Mouse (Mus musculus): ENCODE measurements around the gene Ndufs6. TPM values are rescaled to one million over a fixed set of nuclear protein-coding genes. Genes with fewer than 3 reads are reported as not detected.

Ndufs6 gene
- total RNA-seq, 2 experiments from 2014 or later, result 126 to 131 TPM

DNA sequence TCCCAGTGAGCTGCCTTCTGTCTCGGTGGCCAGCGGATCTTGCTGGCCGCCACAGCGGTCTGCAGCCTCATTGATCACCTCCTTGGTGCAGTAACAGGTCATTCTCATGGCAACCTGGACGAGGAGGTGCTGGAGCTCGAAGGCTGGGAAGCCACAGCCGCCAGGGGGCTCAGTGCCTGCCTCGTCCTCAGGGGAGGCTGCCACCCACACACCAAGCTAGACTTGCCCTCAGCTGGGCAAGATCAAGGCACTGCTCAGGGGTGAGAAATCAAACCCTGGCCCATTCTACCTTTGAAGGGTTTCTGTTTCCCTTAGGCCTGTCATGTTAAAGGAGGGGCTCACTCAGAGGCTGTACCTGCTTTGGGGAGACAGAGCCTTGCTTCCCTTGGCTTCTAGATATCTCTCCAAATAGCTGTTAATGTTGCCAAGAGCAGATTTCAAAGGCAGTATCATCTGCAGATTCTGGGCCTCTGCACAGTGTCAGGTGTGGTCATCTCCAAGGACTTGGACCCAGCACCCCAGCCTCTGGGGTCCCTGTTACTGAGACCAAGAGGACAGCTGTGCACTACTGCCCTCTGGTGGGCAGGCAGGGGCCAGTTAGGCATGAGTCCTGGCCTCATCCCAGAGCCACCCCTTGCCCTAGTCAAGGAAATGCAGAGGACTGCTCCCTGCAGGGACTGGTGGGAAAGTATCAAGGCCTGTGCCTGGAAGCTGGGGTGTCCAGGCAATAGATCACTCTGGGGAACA lies 18.0 kb downstream of the Ndufs6 start:
- peak; percentile 69 for DNase-seq
- intact Hi-C loops (cut with DNase I), result no loop called here

DNA sequence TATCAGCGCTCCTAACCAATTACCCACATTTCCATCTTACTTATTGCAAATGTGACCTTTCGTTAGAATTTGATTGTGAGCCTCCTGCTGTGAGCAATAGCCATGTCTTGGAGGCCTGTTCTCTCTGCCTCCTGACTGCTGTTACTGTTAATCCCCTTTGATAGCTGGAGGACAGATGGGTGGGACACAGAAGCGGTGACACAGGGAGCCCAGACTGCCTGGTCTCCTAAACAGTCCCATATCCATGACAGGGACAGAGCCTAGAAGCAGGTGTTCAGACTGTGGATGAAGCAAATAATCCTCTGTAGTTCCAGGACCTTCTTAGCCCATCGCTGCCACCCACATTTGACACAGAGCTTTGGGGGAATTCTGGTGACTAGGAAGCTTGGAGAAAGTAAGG lies 21.9 kb downstream of the Ndufs6 start:
- DNase-seq, result no peak
- intact Hi-C loops (cut with DNase I), result no loop called here

DNA sequence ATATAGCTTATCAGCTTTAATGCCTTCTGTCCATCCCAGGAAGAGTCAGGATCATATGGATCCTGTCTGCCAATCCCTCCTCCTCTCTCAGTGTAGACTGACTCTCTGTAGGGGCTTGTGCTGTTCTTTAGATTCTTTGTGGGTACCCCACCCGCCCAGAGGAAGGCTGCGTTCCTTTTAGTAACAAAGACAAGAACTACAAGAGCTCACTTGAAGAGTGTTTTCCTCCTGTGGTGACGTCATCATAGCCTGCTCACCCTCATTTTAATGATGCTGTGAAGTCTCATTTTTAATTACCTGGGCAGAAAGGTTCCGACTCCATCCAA lies 22.3 kb downstream of the Ndufs6 start:
- intact Hi-C loops (cut with DNase I), result no loop called here
- DNase-seq, result no peak

GRCm38 (mm10) chr13:73305398-73306084 lies 22.8 kb downstream of the Ndufs6 start:
- intact Hi-C loops (cut with DNase I), result no loop called here

GRCm38 (mm10) chr13:73304729-73305128 lies 23.6 kb downstream of the Ndufs6 start:
- intact Hi-C loops (cut with DNase I), result no loop called here
- no peak for DNase-seq

More at GRCm38 (mm10) chr13:73305398-73306084, 22.8 kb downstream of the Ndufs6 start:
- no peak for DNase-seq

- no peak for DNase-seq
- intact Hi-C loops (cut with DNase I), result no loop called here
Observed at GRCm38 (mm10) chr13:73299322-73299721, 29.0 kb downstream of the Ndufs6 start.

- intact Hi-C loops (cut with DNase I), result no loop called here
- DNase-seq, result no peak
Observed at GRCm38 (mm10) chr13:73298717-73299116, 29.6 kb downstream of the Ndufs6 start.

GRCm38 (mm10) chr13:73291102-73291501 lies 37.2 kb downstream of the Ndufs6 start:
- intact Hi-C loops (cut with DNase I), result no loop called here
- DNase-seq, result no peak

- intact Hi-C loops (cut with DNase I), result no loop called here
Observed at GRCm38 (mm10) chr13:73290206-73290605, 38.1 kb downstream of the Ndufs6 start.

GRCm38 (mm10) chr13:73283534-73283933 lies 44.8 kb downstream of the Ndufs6 start:
- DNase-seq, result no peak
- intact Hi-C loops (cut with DNase I), result no loop called here

More at GRCm38 (mm10) chr13:73290206-73290605, 38.1 kb downstream of the Ndufs6 start:
- DNase-seq, result no peak

DNA sequence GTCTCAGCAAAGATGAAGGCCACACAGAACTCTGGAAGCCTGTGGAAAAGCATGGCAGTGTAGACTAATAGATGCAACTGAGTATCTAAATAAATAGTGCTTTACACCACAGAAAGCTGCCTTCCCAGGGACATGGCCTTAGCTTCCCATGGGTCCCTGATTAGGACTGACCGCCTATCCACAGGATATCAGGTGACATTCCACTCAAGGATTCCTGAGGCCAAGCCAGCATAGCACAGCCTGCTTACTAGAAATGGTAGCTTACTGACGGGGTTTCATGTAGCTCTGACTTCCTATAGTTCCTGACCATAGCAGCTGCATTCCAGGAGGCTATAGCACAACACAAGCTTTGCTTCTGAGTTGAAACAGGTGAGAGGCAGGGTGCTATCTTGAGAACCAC lies 45.9 kb downstream of the Ndufs6 start:
- no peak for DNase-seq
- intact Hi-C loops (cut with DNase I), result no loop called here

GRCm38 (mm10) chr13:73279196-73279595 lies 49.1 kb downstream of the Ndufs6 start:
- DNase-seq, result no peak
- intact Hi-C loops (cut with DNase I), result no loop called here

GRCm38 (mm10) chr13:73277797-73278196 lies 50.5 kb downstream of the Ndufs6 start:
- intact Hi-C loops (cut with DNase I), result no loop called here

DNA sequence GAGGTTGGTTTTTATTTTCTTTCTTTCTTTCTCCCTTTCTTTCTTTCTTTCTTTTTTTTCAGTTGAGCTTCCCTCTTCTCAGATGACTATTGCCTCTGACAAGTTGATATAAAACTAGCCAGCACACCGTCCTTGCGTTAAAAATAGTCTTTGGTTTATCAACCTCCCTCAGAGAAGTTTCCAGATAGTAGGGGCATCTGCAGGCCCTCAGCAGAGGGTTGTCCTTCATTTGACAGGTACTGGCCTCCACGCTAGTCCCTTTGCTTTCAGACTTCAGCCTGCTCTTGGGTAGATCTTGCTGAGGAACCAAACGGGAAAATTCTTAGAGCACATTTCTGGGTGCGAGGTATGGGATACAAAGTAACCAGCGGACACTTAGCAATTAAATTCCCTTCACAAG lies 51.0 kb downstream of the Ndufs6 start:
- no peak for DNase-seq
- intact Hi-C loops (cut with DNase I), result no loop called here

More at GRCm38 (mm10) chr13:73277797-73278196, 50.5 kb downstream of the Ndufs6 start:
- DNase-seq, result no peak

DNA sequence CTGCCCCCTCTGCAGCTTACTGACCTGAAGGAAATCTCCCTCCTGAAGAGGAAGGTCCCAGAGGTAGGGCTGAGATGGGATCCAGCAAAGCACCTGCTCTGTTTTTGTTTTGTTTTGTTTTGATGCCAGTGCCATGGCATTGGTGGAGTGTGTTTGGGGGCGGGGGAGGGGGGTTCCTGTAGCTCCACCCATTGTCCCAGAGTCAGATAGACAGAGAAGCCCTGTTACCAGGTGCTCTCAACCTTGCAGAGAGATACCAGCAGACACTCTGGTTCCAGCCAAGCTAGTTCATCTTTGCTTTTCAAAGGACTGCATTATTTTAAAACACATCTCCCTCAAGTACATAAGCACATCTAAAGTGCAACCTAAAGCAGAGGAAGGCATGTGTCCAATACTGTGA lies 54.8 kb downstream of the Ndufs6 start:
- intact Hi-C loops (cut with DNase I), result no loop called here
- DNase-seq, result no peak

GRCm38 (mm10) chr13:73272794-73273282 lies 55.5 kb downstream of the Ndufs6 start:
- intact Hi-C loops (cut with DNase I), result no loop called here
- DNase-seq, result no peak

- intact Hi-C loops (cut with DNase I), result no loop called here
Observed at GRCm38 (mm10) chr13:73271336-73272242, 56.8 kb downstream of the Ndufs6 start.

DNA sequence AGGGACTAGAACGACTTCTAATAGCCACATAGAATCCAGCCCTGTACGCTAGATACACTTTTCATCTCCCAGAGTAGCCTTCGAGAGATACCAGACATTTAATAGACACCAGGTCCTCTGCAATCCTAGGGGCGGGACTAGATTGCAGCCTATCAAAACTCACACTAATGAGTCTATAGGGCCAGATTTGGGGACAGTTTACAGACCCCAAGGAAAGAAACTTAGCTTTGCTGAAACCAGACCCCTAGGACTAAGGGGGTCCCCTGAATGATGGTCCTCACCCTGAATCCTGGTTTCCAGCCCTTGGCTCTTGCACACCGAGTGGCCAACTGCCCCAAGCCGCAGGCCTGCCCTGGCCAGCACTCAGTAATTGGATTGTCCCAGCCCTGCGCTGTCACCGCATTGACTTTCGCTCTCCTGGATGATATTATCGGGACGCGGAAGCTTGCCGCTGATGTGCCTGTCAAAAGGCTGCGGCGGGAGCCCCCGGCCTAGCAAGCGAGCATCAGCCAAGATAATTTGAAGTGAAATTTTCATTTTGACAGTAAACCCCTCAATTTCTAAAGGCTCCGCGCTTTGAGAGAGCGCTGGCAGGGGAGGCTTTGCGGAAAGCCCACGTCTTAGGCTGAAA lies 57.8 kb downstream of the Ndufs6 start:
- no peak for DNase-seq
- intact Hi-C loops (cut with DNase I), result no loop called here

More at GRCm38 (mm10) chr13:73271336-73272242, 56.8 kb downstream of the Ndufs6 start:
- DNase-seq, result no peak

DNA sequence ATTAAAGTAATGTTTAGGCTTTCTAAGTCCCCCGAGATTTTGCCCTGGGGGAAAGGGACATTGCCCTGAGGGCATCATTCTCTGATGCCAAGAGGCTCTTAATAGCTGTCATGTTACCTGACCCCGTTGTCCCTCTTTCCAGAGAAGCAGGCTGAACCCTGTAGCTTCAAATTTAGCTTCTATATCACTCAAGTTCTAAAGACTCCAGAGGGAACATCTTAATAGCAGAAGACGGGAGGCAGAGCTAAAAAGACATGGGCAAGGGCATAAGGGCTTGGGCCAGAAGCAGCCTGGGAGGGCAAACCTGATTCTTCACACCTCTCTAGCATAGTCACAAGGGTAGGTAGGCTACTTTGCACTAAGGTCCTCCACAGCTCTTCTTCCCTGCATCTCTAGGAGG lies 58.5 kb downstream of the Ndufs6 start:
- no peak for DNase-seq
- intact Hi-C loops (cut with DNase I), result loop anchor here (10.0 kb wide), 1 partner anchor 635 kb away; no protein-coding TSS in a partner anchor

Measured in left cerebral cortex, postnatal 4 days (tissue).